ENCODE assay signal across 12 mouse cellular contexts in the genomic region with DNA sequence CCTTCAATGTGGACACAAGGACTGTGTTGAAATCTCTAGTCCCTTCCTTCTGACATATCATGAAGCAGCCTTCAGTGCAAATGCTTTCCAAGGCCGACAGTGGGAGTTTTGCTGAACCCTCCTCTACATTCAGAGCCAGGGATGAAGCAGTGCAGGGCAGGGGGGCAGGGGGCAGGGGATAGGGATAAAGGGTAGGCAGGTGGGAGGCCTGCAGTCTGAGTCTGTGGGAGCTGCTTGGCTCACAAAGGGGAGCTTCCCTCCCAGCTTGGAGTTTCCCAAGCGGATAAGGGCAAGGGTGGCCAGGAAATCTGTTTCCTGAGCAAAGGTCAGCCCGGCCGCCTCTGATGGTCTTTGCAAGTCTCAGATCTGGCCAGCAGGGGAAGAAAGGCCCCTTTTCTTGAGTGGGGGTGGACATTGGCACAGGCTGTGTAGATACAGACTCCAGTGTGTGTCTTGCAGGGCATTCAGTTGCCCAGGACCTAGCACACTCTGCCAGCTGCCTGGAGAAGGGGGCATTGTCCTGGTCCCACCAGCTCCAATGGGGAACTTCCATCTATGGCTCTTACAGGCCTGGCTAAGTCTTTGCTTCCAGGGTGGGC. TPM values are rescaled to one million over a fixed set of nuclear protein-coding genes. Genes with fewer than 3 reads are reported as not detected.
A peak's percentile ranks its signal among the peaks of the same experiment; 100 is the strongest.
DNase-seq lines count a peak whose midpoint lies in the region; ATAC-seq and TF ChIP-seq lines count a peak whose summit lies in the region.
"Had no signal": no experiment of that assay in that cellular context is flagged by ENCODE, and none has a peak within 500 bp of the region (broad histone marks: within the 10 kb centered on the region; RNA-seq: fewer than 3 reads in every experiment).

No protein-coding gene starts in this region.

- 35% methylated on average over 4 of the region's 4 CpGs for WGBS in heart, adult 2 months
- 43% methylated on average over 4 of the region's 4 CpGs for WGBS in heart, embryonic 11.5 days (ENCODE audit: insufficient replicate concordance)
- WGBS in forebrain, postnatal 0 days = 36% methylated on average over 4 of the region's 4 CpGs

- no peak overlapping the region for H3K4me2 ChIP-seq in heart, embryonic 11.5 days
- no peak overlapping the region for H3K4me2 ChIP-seq in forebrain, postnatal 0 days (ENCODE audit: low read depth)
- H3K4me2 ChIP-seq: heart, embryonic 13.5 days; limb, embryonic 15.5 days had no signal

- no peak overlapping the region for H3K4me3 ChIP-seq in heart, adult 2 months
- H3K4me3 ChIP-seq in heart, embryonic 11.5 days (ENCODE audit: low read depth, low read length) = no peak overlapping the region
- H3K4me3 ChIP-seq in forebrain, postnatal 0 days (ENCODE audit: low read depth, low read length) = no peak overlapping the region
- H3K4me3 ChIP-seq: heart, embryonic 13.5 days; limb, embryonic 15.5 days had no signal

- DNase-seq in heart, adult 2 months = no peak
- DNase-seq in left cerebral cortex, postnatal 10 days (ENCODE audit: extremely low spot score in 1 of 2, low spot score in 2 of 2) = peak; percentile 75 to 80
- DNase-seq in left cerebral cortex, adult 18-20 months (ENCODE audit: low spot score in 2 of 2) = no peak
- DNase-seq in brain, adult 2 months (ENCODE audit: low read depth, low spot score) = peak; percentile 54
- peak; percentile 69 for DNase-seq in forebrain, postnatal 0 days
- DNase-seq in embryo, embryonic 10 days (ENCODE audit: low spot score) = no peak
- DNase-seq in thymus, postnatal 14 days = no peak
- DNase-seq: right cerebral cortex, postnatal 14 days had no signal

- no peak for ATAC-seq in heart, embryonic 11.5 days (replicated peaks; ENCODE audit: insufficient number of reproducible peaks, low FRiP score, low TSS enrichment)
- ATAC-seq in forebrain, postnatal 0 days = peak; percentile 87
- ATAC-seq: Patski had no signal

- no peak overlapping the region for H3K9ac ChIP-seq in heart, adult 2 months (ENCODE audit: low read depth, low read length)
- no peak overlapping the region for H3K9ac ChIP-seq in heart, embryonic 11.5 days (ENCODE audit: low read depth, low read length)
- H3K9ac ChIP-seq in forebrain, postnatal 0 days = no peak overlapping the region
- H3K9ac ChIP-seq: heart, embryonic 13.5 days; limb, embryonic 15.5 days had no signal

- intact Hi-C loops in heart, adult 2 months (cut with DNase I) = no loop called here
- intact Hi-C loops in left cerebral cortex, postnatal 10 days (cut with DNase I) = no loop called here

- H3K27me3 ChIP-seq in heart, adult 2 months (ENCODE audit: control insufficient read depth, insufficient read depth, low read length) = no peaks in the 10 kb centered on the region; the same call in none of the 2 replicates
- H3K27me3 ChIP-seq in heart, embryonic 11.5 days (ENCODE audit: control insufficient read depth, insufficient read depth, low read length) = peaks cover 33% of the 10 kb centered on the region
- no peaks in the 10 kb centered on the region for H3K27me3 ChIP-seq in forebrain, postnatal 0 days (ENCODE audit: insufficient read depth, low read length)

- no peak for TF ChIP-seq POLR2A in heart, adult 2 months (IDR thresholded peaks at IDR 0.05; ENCODE audit: insufficient read depth, low read depth, low read length)

- H3K36me3 ChIP-seq in heart, adult 2 months (ENCODE audit: control insufficient read depth, insufficient read depth, low read length) = no peaks in the 10 kb centered on the region
- no peaks in the 10 kb centered on the region for H3K36me3 ChIP-seq in heart, embryonic 11.5 days (ENCODE audit: control insufficient read depth, insufficient read depth, low read length)
- H3K36me3 ChIP-seq in forebrain, postnatal 0 days (ENCODE audit: insufficient read depth) = no peaks in the 10 kb centered on the region
- H3K36me3 ChIP-seq: heart, embryonic 13.5 days; limb, embryonic 15.5 days had no signal

- TF ChIP-seq CTCF in heart, adult 2 months (IDR thresholded peaks at IDR 0.05) = peak; percentile 39
- peak; percentile 36 for TF ChIP-seq CTCF in forebrain, postnatal 0 days (IDR thresholded peaks at IDR 0.05; ENCODE audit: low read depth)

- no peak overlapping the region for H3K27ac ChIP-seq in heart, adult 2 months
- H3K27ac ChIP-seq in heart, embryonic 11.5 days (ENCODE audit: low read depth, low read length) = no peak overlapping the region
- peak overlapping the region; percentile 67 for H3K27ac ChIP-seq in forebrain, postnatal 0 days (ENCODE audit: low read depth, low read length)
- H3K27ac ChIP-seq: heart, embryonic 13.5 days; limb, embryonic 15.5 days had no signal

- H3K79me2 ChIP-seq in heart, adult 2 months (replicated peaks; ENCODE audit: control insufficient read depth, insufficient read depth, low read length) = no peaks in the 10 kb centered on the region

- peaks cover 2% of the 10 kb centered on the region; the same call in 1 of the 2 replicates for H3K4me1 ChIP-seq in heart, adult 2 months (ENCODE audit: control insufficient read depth, insufficient read depth, low read length)
- no peaks in the 10 kb centered on the region for H3K4me1 ChIP-seq in heart, embryonic 11.5 days (ENCODE audit: control insufficient read depth, insufficient read depth, low read length)
- 0 out of 2 replicates have a peak, but pooled peaks cover 4% of the 10 kb centered on the region for H3K4me1 ChIP-seq in forebrain, postnatal 0 days (ENCODE audit: insufficient read depth)
- H3K4me1 ChIP-seq: heart, embryonic 13.5 days; limb, embryonic 15.5 days had no signal

- no peak for TF ChIP-seq EP300 in heart, adult 2 months (IDR thresholded peaks at IDR 0.05; ENCODE audit: insufficient read depth, low read depth, low read length)

- H3K9me3 ChIP-seq in heart, embryonic 11.5 days (replicated peaks; ENCODE audit: control insufficient read depth, low read length) = no peaks in the 10 kb centered on the region
- no peaks in the 10 kb centered on the region for H3K9me3 ChIP-seq in forebrain, postnatal 0 days (ENCODE audit: low read length)
- H3K9me3 ChIP-seq: heart, embryonic 13.5 days; limb, embryonic 15.5 days had no signal

RNA-seq across cellular contexts. Expression of gene Rhcg, which starts 48.4 kb away (rescaled TPM):
- total RNA-seq in heart, adult 2 months (2021) = not detected
- polyA plus RNA-seq in heart, adult 2 months (2012; rRNA removed) = not detected in 2 replicates
- not detected in 2 replicates for polyA plus RNA-seq in heart, embryonic 11.5 days (2014; fragmentation: Nextera tagmentation; extraction: Ambion mirVana)
- total RNA-seq in left cerebral cortex, postnatal 10 days (2021) = 1 to 10 TPM; 1.5 to 3.2 TPM
- total RNA-seq in left cerebral cortex, adult 18-20 months (2021) = 1 to 10 TPM; 1.6 to 2.3 TPM
- total RNA-seq in forebrain, postnatal 0 days (2014; rRNA removed) = 2.0 TPM in 2 replicates
- 2.9 and 4.3 TPM in 2 replicates for polyA plus RNA-seq in forebrain, postnatal 0 days (2015; fragmentation: Nextera tagmentation; extraction: Ambion mirVana)
- polyA plus RNA-seq: heart, embryonic 13.5 days; limb, embryonic 15.5 days had no signal

Comparison
In these comparisons a context has a peak if more than half of its experiments do, and no peak if none do; other contexts are left out.
1. DNase-seq: peak in left cerebral cortex, postnatal 10 days (2 of 2), brain, adult 2 months (single experiment) and forebrain, postnatal 0 days (single experiment); none in heart, adult 2 months (0 of 2), left cerebral cortex, adult 18-20 months (0 of 2), embryo, embryonic 10 days (single experiment) and thymus, postnatal 14 days (single experiment).